Mouse (Mus musculus) kidney, postnatal 25 days (tissue): ENCODE results near the gene Selenoh.

Source experiments
- DNase-seq, 2 experiments: peaks; one replicate each; pipeline ENCODE4 v3.0.0; 2021; ENCODE audit warnings: mixed read lengths in 2 of 2

Gene Selenoh

GRCm38 (mm10) chr2:84626366-84626975, 44.1 kb downstream of the Selenoh start:
- DNase-seq = no peak

DNA sequence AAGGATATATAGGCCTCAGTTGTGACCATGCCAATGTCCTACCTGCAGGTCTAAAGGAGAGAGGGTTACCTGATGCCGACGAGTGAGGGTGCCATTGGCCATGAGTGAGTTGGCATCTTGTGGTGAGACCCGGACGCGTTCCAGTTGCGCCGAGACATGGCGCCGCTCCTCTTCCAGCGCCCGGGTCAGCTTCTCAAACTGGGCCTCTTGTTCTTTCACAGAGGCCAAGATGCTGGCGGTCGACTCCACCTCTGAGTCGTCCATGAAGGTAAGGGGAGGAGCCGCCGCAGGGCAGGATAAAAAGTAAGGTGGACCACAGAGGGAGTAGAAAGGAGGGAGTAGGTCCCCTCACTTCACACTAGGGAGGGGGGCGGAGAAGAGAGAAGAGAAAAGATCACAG, 46.4 kb downstream of the Selenoh start:
- peak in 1 of 2 experiments; percentile 48 for DNase-seq

DNA sequence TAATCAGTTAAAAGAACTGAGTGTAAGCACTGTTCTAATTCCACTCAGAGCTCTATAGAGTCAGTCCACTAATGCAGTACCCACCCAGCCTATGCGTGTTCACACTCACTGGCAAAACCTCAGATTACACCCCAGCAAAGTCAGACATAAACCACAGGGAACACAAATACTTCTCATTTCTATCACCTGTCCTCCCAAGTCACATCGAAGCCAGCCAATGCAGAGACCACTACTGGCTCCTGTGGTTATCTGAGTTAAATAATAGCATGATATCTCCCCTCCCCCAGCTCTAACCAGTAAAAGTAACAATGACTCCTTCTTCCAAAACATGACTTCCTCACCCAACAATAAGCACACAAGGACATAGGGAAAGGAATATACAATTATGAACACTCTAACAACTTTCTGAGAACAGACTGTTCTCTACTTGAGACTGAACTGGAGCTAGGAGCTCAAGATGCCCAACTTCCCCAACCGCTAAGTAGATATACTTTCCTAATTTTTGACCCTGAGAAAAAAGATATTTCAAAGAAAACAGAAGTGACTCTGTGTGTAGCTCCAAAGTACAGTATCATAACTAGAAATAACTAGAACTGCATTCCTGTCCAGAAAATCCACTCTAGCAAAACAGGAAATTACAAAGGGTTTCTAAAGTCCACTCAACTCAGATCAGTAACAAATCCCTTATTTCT, 47.0 kb downstream of the Selenoh start:
- DNase-seq = no peak

GRCm38 (mm10) chr2:84622668-84623067, 47.9 kb downstream of the Selenoh start:
- no peak for DNase-seq

DNA sequence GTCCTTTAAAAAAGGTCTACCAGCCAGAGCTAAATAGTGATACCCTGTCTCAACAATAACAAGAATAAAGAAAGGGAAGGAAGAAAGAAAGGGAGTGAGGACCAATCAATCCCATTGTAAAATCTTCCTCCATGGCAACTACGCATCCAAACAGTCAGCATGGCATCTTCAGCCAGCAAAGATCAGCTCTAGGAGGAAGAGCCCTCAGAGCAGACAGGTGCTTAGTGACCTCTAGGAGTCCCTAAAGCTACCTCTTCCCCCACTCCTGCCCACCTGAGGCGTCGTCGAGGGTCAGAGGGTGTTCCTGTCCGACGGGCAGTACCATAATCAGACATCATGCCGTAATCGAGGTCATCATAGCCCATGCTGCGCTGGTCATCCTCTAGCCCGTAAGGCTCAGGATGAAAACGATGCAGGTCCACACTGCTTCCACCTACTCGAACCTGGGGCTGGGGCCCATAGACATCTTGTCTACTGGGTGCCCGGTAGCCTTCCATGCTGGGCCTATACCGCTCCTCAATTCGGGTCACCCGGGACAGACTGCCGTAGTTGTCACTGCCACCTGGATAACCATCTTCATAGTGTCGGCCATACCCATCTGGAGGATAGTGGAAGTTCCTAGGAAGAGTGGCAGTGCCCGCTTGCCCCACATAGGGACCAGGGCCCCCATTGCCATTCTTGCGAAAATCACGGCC, 50.8 kb downstream of the Selenoh start:
- DNase-seq = peak in 1 of 2 experiments; percentile 40
